Mouse (Mus musculus): ENCODE measurements around the gene Wars2.

Gene Wars2

DNA sequence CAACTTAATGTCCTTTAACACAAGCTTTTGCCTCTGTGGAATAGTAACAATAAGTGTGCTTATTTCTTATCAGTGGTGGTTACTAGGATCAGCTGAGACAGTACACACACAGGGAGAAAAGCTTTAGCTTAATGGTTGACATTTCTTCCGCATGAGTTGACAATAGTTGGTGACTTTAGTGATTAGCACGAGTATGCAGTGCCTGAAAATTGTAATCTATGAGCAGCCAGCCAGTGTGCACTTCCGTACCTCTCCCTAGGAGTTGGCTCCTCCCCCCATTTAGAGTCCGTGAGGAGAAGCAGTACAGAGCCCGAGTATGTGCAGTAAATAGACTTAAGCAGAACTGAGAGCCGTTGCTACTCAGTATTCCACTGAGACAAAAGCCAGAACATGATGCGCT lies 123.8 kb downstream of the Wars2 start:
- DNase-seq (ENCODE audit: low spot score) = no peak

DNA sequence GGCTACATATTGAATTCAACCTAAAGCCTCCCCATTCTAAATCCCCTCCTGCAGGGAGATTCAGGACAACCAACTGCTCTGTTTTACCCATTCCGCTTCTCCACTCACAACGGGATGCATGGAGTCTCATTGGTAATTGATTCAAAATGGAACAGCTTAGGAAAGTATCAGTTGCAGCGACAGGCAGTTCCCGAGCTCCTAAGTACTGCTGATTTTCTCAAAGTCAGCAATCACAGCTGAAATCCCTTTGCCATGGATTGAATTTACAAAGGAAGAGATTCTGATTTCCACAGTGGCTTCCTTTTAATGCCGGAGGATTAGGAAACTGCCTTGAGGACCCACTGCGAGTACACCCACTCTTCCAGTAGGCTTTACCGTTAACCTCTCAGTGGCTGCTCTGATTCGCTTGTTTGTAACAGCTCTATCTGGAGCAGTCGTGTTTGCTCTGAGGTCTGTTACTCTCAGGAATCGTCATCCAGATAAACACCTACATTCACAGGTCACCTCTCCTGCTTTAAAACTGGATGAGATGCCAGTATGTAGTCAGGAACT lies 126.0 kb downstream of the Wars2 start:
- no peak for DNase-seq (ENCODE audit: low spot score)

DNA sequence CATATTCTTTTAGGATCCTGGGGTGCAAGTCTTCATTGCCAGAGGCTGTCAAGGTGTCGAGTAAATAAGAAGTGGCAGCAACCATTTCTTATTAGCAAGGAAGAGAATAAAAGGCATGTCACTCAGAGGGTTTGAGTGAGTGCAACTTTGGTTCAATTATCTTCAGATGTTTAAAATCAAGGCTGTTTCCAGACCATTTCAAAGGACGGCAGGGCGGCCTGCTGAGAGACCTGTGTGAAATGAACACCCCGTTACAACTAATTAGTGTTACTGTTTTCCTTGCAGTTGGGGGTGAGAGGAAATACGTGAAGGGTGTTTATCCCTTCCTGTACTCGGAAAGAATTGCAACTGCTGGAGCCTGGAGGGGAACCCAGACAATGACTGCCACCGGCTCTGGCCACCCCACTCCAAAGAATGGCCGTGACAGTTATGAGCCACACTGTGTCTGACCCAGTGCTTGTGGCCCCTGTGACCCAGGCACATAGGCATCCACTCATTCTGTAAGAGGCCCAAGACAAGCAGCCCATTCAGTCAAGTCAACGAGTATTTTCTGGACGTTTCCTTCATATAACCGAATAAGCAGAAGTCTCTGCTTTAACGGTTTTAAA lies 137.2 kb downstream of the Wars2 start:
- DNase-seq (ENCODE audit: low spot score) = no peak

DNA sequence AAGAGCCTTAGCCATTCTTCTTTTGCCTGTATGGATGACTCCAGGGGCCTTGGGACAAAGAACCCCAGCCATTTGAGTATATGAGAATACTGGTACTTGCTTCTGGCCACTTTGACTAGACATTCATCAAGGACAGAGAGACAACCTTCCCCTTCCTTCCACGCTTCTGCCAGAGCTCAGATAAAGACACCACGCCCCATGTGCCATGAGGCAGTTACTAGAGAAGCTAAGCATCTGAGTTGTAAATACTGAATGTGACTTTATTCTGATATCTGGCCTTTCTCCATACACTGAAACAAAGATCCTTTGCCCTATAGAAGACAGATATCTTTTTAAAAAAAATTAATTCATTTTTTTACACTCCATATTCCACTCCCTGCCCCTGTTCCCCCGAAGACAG lies 138.8 kb downstream of the Wars2 start:
- DNase-seq (ENCODE audit: low spot score) = no peak

DNA sequence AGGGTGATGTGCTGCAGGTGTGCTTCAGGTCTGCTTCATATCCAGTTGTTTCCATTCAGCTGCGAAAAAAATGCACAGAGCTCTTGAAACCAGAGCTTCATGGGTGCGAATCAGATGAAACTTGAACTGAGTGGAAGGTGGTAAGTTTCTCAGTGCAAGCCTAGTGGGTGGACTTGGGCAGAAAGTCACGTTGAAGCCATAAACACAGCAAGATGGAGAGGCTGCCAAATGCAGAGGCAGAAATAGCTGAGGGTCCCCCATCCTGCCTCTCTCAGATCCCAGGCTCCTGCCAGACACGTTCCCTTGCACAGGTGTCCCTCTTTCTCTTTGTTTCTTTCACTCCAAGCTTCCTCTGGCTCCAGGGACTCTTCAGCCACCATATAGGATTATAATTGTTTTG lies 140.6 kb downstream of the Wars2 start:
- DNase-seq (ENCODE audit: low spot score) = no peak

DNA sequence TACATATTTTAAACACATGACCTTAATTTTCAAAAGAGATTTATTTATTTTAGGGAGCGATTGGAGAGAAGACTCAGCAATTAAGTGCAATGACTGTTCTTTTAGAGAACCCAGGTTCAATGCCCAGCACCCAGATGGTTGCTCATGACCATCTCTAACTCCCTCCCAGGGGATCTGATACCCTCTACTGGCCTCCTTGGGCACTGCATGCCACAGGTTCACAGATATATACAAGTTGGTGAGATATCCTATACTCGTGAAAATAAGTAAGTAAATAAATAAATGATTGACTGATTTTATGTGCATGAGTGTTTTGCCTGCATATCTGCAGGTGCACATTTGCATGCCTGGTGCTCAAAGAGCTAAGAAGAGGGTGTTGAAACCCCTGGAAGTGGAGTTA lies 147.4 kb downstream of the Wars2 start:
- no peak for DNase-seq (ENCODE audit: low spot score)

Measured in ovary, postnatal 14 days (tissue).